Mouse (Mus musculus): ENCODE results near the gene Tbcel.

- TF ChIP-seq CTCF (IDR thresholded peaks at IDR 0.05; ENCODE audit: borderline replicate concordance, extremely low read depth, insufficient read depth, insufficient read length) (no peak), POLR2A (IDR thresholded peaks at IDR 0.05; ENCODE audit: borderline replicate concordance, extremely low read depth, insufficient read depth, insufficient read length, poor library complexity, severe bottlenecking) (no peak)
These were observed 114.7 kb downstream of the Tbcel start for GRCm38 (mm10) chr9:42392927-42393326.

Measured in brain, embryonic 14.5 days (tissue).